Mouse (Mus musculus): ENCODE measurements around the gene Gprin1.
A peak's percentile ranks its signal among the peaks of the same experiment; 100 is the strongest.

- TF ChIP-seq CTCF (IDR thresholded peaks at IDR 0.05; ENCODE audit: low read depth), result peak; percentile 77
- no peak for TF ChIP-seq EP300 (IDR thresholded peaks at IDR 0.05; ENCODE audit: low read depth)
These were observed 8.5 kb upstream of the Gprin1 start for GRCm38 (mm10) chr13:54758045-54758755.
